Mouse (Mus musculus): ENCODE results near the gene Nrxn1. TPM values are rescaled to one million over a fixed set of nuclear protein-coding genes. Genes with fewer than 3 reads are reported as not detected.
"Not testable (repeated sequence)": the region's sequence is repeated elsewhere in the genome, so short reads cannot be mapped to it uniquely, and the experiment has no call there.

The Nrxn1 gene
- total and polyA plus RNA-seq, 3 experiments, result not detected

GRCm38 (mm10) chr17:90506026-90506425, 586.8 kb downstream of the Nrxn1 start:
- Histone ChIP-seq H3K9me3 (replicated peaks; ENCODE audit: low read length) (peaks cover 23% of the 10 kb centered on the region), H3K27ac (ENCODE audit: insufficient read depth, low read depth) (no peak overlapping the region), H3K79me2 (replicated peaks; ENCODE audit: control insufficient read depth, extremely low read depth, insufficient read depth, poor library complexity, severe bottlenecking) (no peaks in the 10 kb centered on the region), H3K9ac (ENCODE audit: insufficient read depth, low read depth) (no peak overlapping the region), H3K4me3 (replicated peaks in 1 of 3; ENCODE audit: low read depth in 2 of 3, low read length in 2 of 3, poor library complexity in 1 of 3) (no peak overlapping the region), H3K36me3 (replicated peaks in 1 of 2; ENCODE audit: control insufficient read depth in 1 of 2, insufficient read depth in 1 of 2, low read length in 1 of 2) (no peaks in the 10 kb centered on the region), H3K4me2 (ENCODE audit: insufficient read depth, low read depth, poor library complexity, severe bottlenecking) (no peak overlapping the region), H3K27me3 (replicated peaks) (no peaks in the 10 kb centered on the region), H3K4me1 (ENCODE audit: control insufficient read depth in 1 of 2, insufficient read depth in 2 of 2) (no peaks in the 10 kb centered on the region)
- dilution Hi-C loops (cut with MboI; ENCODE audit: extremely low pct_ligation_motif_present, extremely low pct_unique_long_range_greater_than_20kb, low sequenced_read_pairs), result no loop called here
- in situ Hi-C loops (cut with MboI; ENCODE audit: low pct_ligation_motif_present, low pct_unique_long_range_greater_than_20kb, low sequenced_read_pairs), result loop anchor here (10.0 kb wide), 1 partner anchor 1551 kb away; no protein-coding TSS in a partner anchor
- TF ChIP-seq CHD2 (IDR thresholded peaks at IDR 0.05; ENCODE audit: low read length) (no peak), ZMIZ1 (IDR thresholded peaks at IDR 0.05; ENCODE audit: low read depth, low read length) (no peak), NRF1 (IDR thresholded peaks at IDR 0.05; ENCODE audit: low read depth, low read length) (no peak), CHD1 (IDR thresholded peaks at IDR 0.05; ENCODE audit: low read depth, low read length) (no peak), RCOR1 (conservative IDR thresholded peaks at IDR 0.05; ENCODE audit: low read depth, low read length) (no peak), JUND (conservative IDR thresholded peaks at IDR 0.05; ENCODE audit: low read depth, low read length) (no peak), MAFK (IDR thresholded peaks at IDR 0.05; ENCODE audit: insufficient replicate concordance, low read length) (no peak), USF1 (IDR thresholded peaks at IDR 0.05; ENCODE audit: low read depth, low read length) (no peak), POLR2A (IDR thresholded peaks at IDR 0.05; ENCODE audit: low read depth, low read length) (no peak), BHLHE40 (IDR thresholded peaks at IDR 0.05; ENCODE audit: low read depth, low read length) (no peak), UBTF (IDR thresholded peaks at IDR 0.05; ENCODE audit: low read depth, low read length) (no peak), MEF2A (IDR thresholded peaks at IDR 0.05; ENCODE audit: borderline replicate concordance, low read depth, low read length) (no peak), JUN (IDR thresholded peaks at IDR 0.05; ENCODE audit: insufficient read depth, low read depth, low read length) (no peak)
- no peak for DNase-seq (ENCODE audit: extremely low read depth)

GRCm38 (mm10) chr17:90503999-90504398, 588.9 kb downstream of the Nrxn1 start:
- H3K27ac ChIP-seq (ENCODE audit: insufficient read depth, low read depth); H3K4me1 ChIP-seq (ENCODE audit: control insufficient read depth in 1 of 2, insufficient read depth in 2 of 2); dilution Hi-C loops (cut with MboI; ENCODE audit: extremely low pct_ligation_motif_present, extremely low pct_unique_long_range_greater_than_20kb, low sequenced_read_pairs); H3K27me3 ChIP-seq (replicated peaks); H3K79me2 ChIP-seq (replicated peaks; ENCODE audit: control insufficient read depth, extremely low read depth, insufficient read depth, poor library complexity, severe bottlenecking); H3K9ac ChIP-seq (ENCODE audit: insufficient read depth, low read depth); H3K4me2 ChIP-seq (ENCODE audit: insufficient read depth, low read depth, poor library complexity, severe bottlenecking); H3K4me3 ChIP-seq (replicated peaks in 1 of 3; ENCODE audit: low read depth in 2 of 3, low read length in 2 of 3, poor library complexity in 1 of 3); DNase-seq (ENCODE audit: extremely low read depth); H3K36me3 ChIP-seq (replicated peaks in 1 of 2; ENCODE audit: control insufficient read depth in 1 of 2, insufficient read depth in 1 of 2, low read length in 1 of 2): not testable (repeated sequence)
- in situ Hi-C loops (cut with MboI; ENCODE audit: low pct_ligation_motif_present, low pct_unique_long_range_greater_than_20kb, low sequenced_read_pairs), result loop anchor here (10.0 kb wide), 1 partner anchor 1549 kb away; no protein-coding TSS in a partner anchor
- peaks cover 25% of the 10 kb centered on the region for H3K9me3 ChIP-seq (replicated peaks; ENCODE audit: low read length)

GRCm38 (mm10) chr17:90501023-90501675, 591.7 kb downstream of the Nrxn1 start:
- dilution Hi-C loops (cut with MboI; ENCODE audit: extremely low pct_ligation_motif_present, extremely low pct_unique_long_range_greater_than_20kb, low sequenced_read_pairs) (no loop called here), in situ Hi-C loops (cut with MboI; ENCODE audit: low pct_ligation_motif_present, low pct_unique_long_range_greater_than_20kb, low sequenced_read_pairs) (loop anchor here (10.0 kb wide), 1 partner anchor 1546 kb away; no protein-coding TSS in a partner anchor)
- no peaks in the 10 kb centered on the region for H3K79me2 ChIP-seq (replicated peaks; ENCODE audit: control insufficient read depth, extremely low read depth, insufficient read depth, poor library complexity, severe bottlenecking)
- no peak overlapping the region for H3K9ac ChIP-seq (ENCODE audit: insufficient read depth, low read depth)
- no peaks in the 10 kb centered on the region for H3K4me1 ChIP-seq (ENCODE audit: control insufficient read depth in 1 of 2, insufficient read depth in 2 of 2)
- TF ChIP-seq BHLHE40 (IDR thresholded peaks at IDR 0.05; ENCODE audit: low read depth, low read length), result no peak
- TF ChIP-seq SMC3 (IDR thresholded peaks at IDR 0.05; ENCODE audit: low read depth, low read length), result peak; percentile 43
- no peak for TF ChIP-seq ELF1 (IDR thresholded peaks at IDR 0.05; ENCODE audit: low read depth, low read length)
- TF ChIP-seq CTCF (conservative IDR thresholded peaks at IDR 0.05 in 1 of 2, IDR thresholded peaks at IDR 0.05 in 1 of 2; ENCODE audit: low read depth in 2 of 2, low read length in 2 of 2), result peak in 1 of 2 experiments; percentile 56; a peak in 2 of 4 replicates
- no peak for TF ChIP-seq MAFK (IDR thresholded peaks at IDR 0.05; ENCODE audit: insufficient replicate concordance, low read length)
- peak; percentile 56 for TF ChIP-seq RAD21 (IDR thresholded peaks at IDR 0.05; ENCODE audit: low read depth, low read length)
- no peaks in the 10 kb centered on the region for H3K36me3 ChIP-seq (replicated peaks in 1 of 2; ENCODE audit: control insufficient read depth in 1 of 2, insufficient read depth in 1 of 2, low read length in 1 of 2)
- H3K27ac ChIP-seq (ENCODE audit: insufficient read depth, low read depth), result no peak overlapping the region
- H3K9me3 ChIP-seq (replicated peaks; ENCODE audit: low read length), result peaks cover 21% of the 10 kb centered on the region
- H3K4me3 ChIP-seq (replicated peaks in 1 of 3; ENCODE audit: low read depth in 2 of 3, low read length in 2 of 3, poor library complexity in 1 of 3), result no peak overlapping the region
- no peak overlapping the region for H3K4me2 ChIP-seq (ENCODE audit: insufficient read depth, low read depth, poor library complexity, severe bottlenecking)
- DNase-seq (ENCODE audit: extremely low read depth), result peak; percentile 2
- H3K27me3 ChIP-seq (replicated peaks), result no peaks in the 10 kb centered on the region
